Mouse (Mus musculus) hindbrain, embryonic 12.5 days (tissue): Measurements from ENCODE around the gene Adam22. TPM values are rescaled to one million over a fixed set of nuclear protein-coding genes. Genes with fewer than 3 reads are reported as not detected.
"Not testable (repeated sequence)": the region's sequence is repeated elsewhere in the genome, so short reads cannot be mapped to it uniquely, and the experiment has no call there.

Experiments used
- ATAC-seq: fragments of 200-750 bp; cut with Nextera tagmentation; 2 replicates; pipeline ENCODE4 v1.8.0; 2017; ENCODE audit warnings: moderate TSS enrichment; ENCODE audit not compliant: low FRiP score
- H3K27ac ChIP-seq: fragments of 300-500 bp; sonication (generic); 2 replicates; pipeline ENCODE4 v1.5.1; 2016; ENCODE audit warnings: mild to moderate bottlenecking
- H3K27me3 ChIP-seq: fragments of 300-500 bp; sonication (generic); 2 replicates; pipeline ENCODE4 v1.6.1; 2016; ENCODE audit warnings: mild to moderate bottlenecking
- H3K36me3 ChIP-seq: fragments of 300-500 bp; sonication (generic); 2 replicates; pipeline ENCODE4 v1.6.1; 2016; ENCODE audit warnings: mild to moderate bottlenecking
- H3K4me1 ChIP-seq: fragments of 300-500 bp; sonication (generic); 2 replicates; pipeline ENCODE4 v1.6.1; 2016
- H3K4me2 ChIP-seq: fragments of 300-500 bp; sonication (generic); replicated peaks from 2 replicates; pipeline ENCODE4 v1.6.1; 2016; ENCODE audit warnings: mild to moderate bottlenecking
- H3K4me3 ChIP-seq: fragments of 300-500 bp; sonication (generic); 2 replicates; pipeline ENCODE4 v1.5.1; 2016; ENCODE audit warnings: mild to moderate bottlenecking
- H3K9ac ChIP-seq: fragments of 300-500 bp; sonication (generic); 2 replicates; pipeline ENCODE4 v1.6.1; 2016; ENCODE audit warnings: mild to moderate bottlenecking, moderate library complexity
- H3K9me3 ChIP-seq: fragments of 300-500 bp; sonication (generic); replicated peaks from 2 replicates; pipeline ENCODE4 v1.6.1; 2016; ENCODE audit warnings: mild to moderate bottlenecking
- WGBS: fragments of 180-500 bp; shearing (Covaris S2); methylation state at CpG from one replicate; pipeline ENCODE4 v1.1.7; 2016; 5-methylcytosine and 5-hydroxymethylcytosine counted together
- polyA plus RNA-seq: library from polyadenylated mRNA; unstranded; fragments of >200 nt; fragmentation: Nextera tagmentation; extraction: Ambion mirVana; gene quantifications from 2 replicates; pipeline ENCODE4 v1.2.1, GENCODE M21; 2016

Gene Adam22
- polyA plus RNA-seq, 1 experiment from 2014 or later: 26.6 TPM

GRCm38 (mm10) chr5:8224321-8224705 is 143.6 kb downstream of the Adam22 start:
- H3K27me3 ChIP-seq: no peaks in the 10 kb centered on the region
- no peaks in the 10 kb centered on the region for H3K9me3 ChIP-seq
- WGBS: 70% methylated on average over 4 of the region's 4 CpGs
- H3K27ac ChIP-seq: 0 out of 2 replicates have a peak overlapping the region, but pooled peaks have one; percentile 23
- H3K4me1 ChIP-seq: no peaks in the 10 kb centered on the region
- no peak overlapping the region for H3K9ac ChIP-seq
- no peak overlapping the region for H3K4me3 ChIP-seq
- H3K36me3 ChIP-seq: no peaks in the 10 kb centered on the region
- H3K4me2 ChIP-seq: no peak overlapping the region
- ATAC-seq: 0 out of 2 replicates have a peak, but pooled peaks have one; percentile 38

DNA sequence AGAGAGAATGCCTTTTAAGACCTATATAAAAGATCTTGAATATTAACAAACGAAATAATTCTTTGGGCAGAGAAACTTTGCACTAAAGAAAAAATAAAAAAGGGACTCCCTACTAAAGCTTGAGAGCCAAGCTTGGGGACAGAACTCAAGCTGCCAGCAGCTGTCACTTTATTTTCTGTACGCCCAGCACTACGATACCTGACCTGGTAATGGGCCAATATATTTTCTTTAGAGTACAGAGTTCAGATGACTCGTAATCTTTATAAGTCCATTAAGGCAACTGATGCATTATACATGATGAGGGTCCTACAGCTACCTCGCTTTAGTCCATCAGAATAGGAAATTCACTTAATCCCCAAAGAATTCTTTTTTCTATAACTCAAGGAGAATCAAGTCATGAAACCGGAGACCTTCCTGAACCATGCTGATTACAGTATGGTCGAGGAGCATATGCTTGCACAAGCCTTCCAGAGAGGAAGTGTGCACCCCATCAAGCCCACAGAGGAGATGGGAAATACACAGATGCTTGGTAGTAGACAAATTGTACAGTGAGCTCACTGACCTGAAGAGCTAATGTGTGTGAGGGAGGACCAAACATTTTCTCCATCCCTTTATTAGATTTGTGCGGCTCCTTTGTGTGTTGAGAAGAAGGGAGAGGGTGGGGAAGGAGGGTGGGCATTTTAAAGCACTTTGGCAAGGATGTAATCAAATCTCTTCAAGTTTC is 144.2 kb downstream of the Adam22 start:
- Histone ChIP-seq H3K27me3 (no peaks in the 10 kb centered on the region), H3K4me3 (no peak overlapping the region), H3K9me3 (no peaks in the 10 kb centered on the region), H3K4me2 (no peak overlapping the region), H3K27ac (peak overlapping the region; percentile 4; the same call in 1 of the 2 replicates), H3K36me3 (no peaks in the 10 kb centered on the region), H3K4me1 (no peaks in the 10 kb centered on the region), H3K9ac (no peak overlapping the region)
- ATAC-seq: peak; percentile 48; the same call in 1 of the 2 replicates
- WGBS: 91% methylated on average over 8 of the region's 8 CpGs

- H3K36me3 ChIP-seq: no peaks in the 10 kb centered on the region
- no peak for ATAC-seq
- no peaks in the 10 kb centered on the region for H3K9me3 ChIP-seq
- no peak overlapping the region for H3K4me3 ChIP-seq
- H3K4me2 ChIP-seq: no peak overlapping the region
- no peaks in the 10 kb centered on the region for H3K27me3 ChIP-seq
- WGBS: 89% methylated on average over 5 of the region's 5 CpGs
- H3K27ac ChIP-seq: no peak overlapping the region
- no peak overlapping the region for H3K9ac ChIP-seq
- no peaks in the 10 kb centered on the region for H3K4me1 ChIP-seq
Measured at GRCm38 (mm10) chr5:8221630-8222029, 146.3 kb downstream of the Adam22 start.

GRCm38 (mm10) chr5:8215841-8216240 is 152.1 kb downstream of the Adam22 start:
- Histone ChIP-seq H3K9me3 (no peaks in the 10 kb centered on the region), H3K4me2 (no peak overlapping the region), H3K27ac (no peak overlapping the region), H3K9ac (no peak overlapping the region), H3K4me1 (no peaks in the 10 kb centered on the region), H3K36me3 (no peaks in the 10 kb centered on the region), H3K27me3 (no peaks in the 10 kb centered on the region), H3K4me3 (no peak overlapping the region)
- WGBS: 83% methylated on average over 1 of the region's 1 CpGs
- no peak for ATAC-seq

- H3K36me3 ChIP-seq, H3K9me3 ChIP-seq, H3K4me3 ChIP-seq, H3K27me3 ChIP-seq, H3K4me2 ChIP-seq, ATAC-seq, H3K4me1 ChIP-seq, H3K27ac ChIP-seq, H3K9ac ChIP-seq: not testable (repeated sequence)
- WGBS: 96% methylated on average over 1 of the region's 1 CpGs
Measured at GRCm38 (mm10) chr5:8184992-8185391, 183.0 kb downstream of the Adam22 start.

- no peaks in the 10 kb centered on the region for H3K36me3 ChIP-seq
- no peak overlapping the region for H3K9ac ChIP-seq
- no peak for ATAC-seq
- H3K4me3 ChIP-seq: no peak overlapping the region
- 72% methylated on average over 1 of the region's 1 CpGs for WGBS
- H3K4me2 ChIP-seq: no peak overlapping the region
- no peak overlapping the region for H3K27ac ChIP-seq
- no peaks in the 10 kb centered on the region for H3K4me1 ChIP-seq
- no peaks in the 10 kb centered on the region for H3K9me3 ChIP-seq
- no peaks in the 10 kb centered on the region for H3K27me3 ChIP-seq
Measured at GRCm38 (mm10) chr5:8180646-8181045, 187.3 kb downstream of the Adam22 start.

DNA sequence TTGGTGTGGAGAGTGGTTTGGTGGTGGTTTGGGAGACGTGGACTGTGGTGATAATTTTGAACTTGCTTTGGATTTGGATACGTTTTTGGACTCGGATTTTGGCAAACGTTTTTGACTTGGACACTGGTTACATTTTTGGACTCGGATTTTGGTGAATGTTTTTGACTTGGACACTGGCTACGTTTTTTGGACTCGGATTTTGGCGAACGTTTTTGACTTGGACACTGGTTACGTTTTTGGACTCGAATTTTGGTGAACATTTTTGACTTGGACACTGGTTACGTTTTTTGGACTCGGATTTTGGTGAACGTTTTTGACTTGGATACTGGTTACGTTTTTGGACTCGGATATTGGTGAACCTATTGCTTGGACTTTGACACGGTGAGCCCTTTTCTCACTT is 189.8 kb downstream of the Adam22 start:
- Histone ChIP-seq H3K27me3 (no peaks in the 10 kb centered on the region), H3K9me3 (no peaks in the 10 kb centered on the region), H3K4me1 (no peaks in the 10 kb centered on the region), H3K4me2 (no peak overlapping the region), H3K4me3 (no peak overlapping the region), H3K9ac (no peak overlapping the region), H3K27ac (no peak overlapping the region), H3K36me3 (no peaks in the 10 kb centered on the region)
- ATAC-seq: no peak
- WGBS: 94% methylated on average over 17 of the region's 17 CpGs

DNA sequence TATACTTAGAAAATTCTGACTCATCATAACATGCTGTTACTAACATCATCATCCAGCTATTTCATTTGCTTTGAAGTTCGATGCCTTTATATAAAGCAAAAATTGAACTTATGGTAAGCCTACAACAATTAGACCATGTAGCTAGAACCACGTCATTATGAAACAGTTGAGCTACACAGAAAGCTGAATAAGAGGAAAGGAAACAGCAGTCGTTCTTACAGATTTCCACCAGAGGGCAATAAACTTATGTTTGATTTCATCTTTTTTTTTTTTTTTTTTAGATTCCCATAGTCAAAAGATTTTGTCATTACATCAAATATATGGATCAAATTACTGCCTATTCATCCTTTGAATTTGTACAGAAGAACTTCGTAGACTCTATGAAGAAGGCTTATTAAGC is 203.2 kb downstream of the Adam22 start:
- no peaks in the 10 kb centered on the region for H3K9me3 ChIP-seq
- no peak overlapping the region for H3K4me3 ChIP-seq
- no peaks in the 10 kb centered on the region for H3K4me1 ChIP-seq
- no peak for ATAC-seq
- WGBS: 57% methylated on average over 4 of the region's 4 CpGs
- H3K27ac ChIP-seq: no peak overlapping the region
- H3K4me2 ChIP-seq: no peak overlapping the region
- no peak overlapping the region for H3K9ac ChIP-seq
- H3K36me3 ChIP-seq: no peaks in the 10 kb centered on the region
- H3K27me3 ChIP-seq: no peaks in the 10 kb centered on the region

DNA sequence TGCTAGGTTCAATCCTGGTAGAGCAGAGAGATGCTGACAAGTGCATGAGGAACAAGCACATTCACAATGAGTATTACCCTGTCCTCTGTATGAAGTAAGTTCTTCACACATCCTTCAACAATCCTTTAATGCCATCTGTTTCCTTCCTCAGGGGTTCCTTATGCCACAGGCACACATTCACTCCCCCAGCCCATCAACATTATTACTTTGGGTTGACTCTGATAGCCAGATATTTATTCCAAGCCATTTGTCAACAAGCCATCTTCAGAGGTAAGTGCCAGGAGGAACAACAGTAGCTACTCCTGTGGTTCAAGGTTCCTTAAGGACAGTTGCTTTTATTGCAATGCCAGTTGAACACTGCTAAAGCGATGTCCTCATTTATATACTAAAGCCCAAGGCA is 216.3 kb downstream of the Adam22 start:
- WGBS: 90% methylated on average over 1 of the region's 1 CpGs
- H3K27me3 ChIP-seq: no peaks in the 10 kb centered on the region

GRCm38 (mm10) chr5:8146146-8146545 is 221.8 kb downstream of the Adam22 start:
- Histone ChIP-seq H3K4me1 (no peaks in the 10 kb centered on the region), H3K4me3 (no peak overlapping the region), H3K27me3 (no peaks in the 10 kb centered on the region), H3K4me2 (no peak overlapping the region), H3K36me3 (no peaks in the 10 kb centered on the region), H3K9me3 (no peaks in the 10 kb centered on the region), H3K9ac (no peak overlapping the region), H3K27ac (no peak overlapping the region)
- WGBS: 96% methylated on average over 2 of the region's 2 CpGs
- no peak for ATAC-seq

More for the DNA sequence above, 216.3 kb downstream of the Adam22 start:
- no peak overlapping the region for H3K4me3 ChIP-seq
- no peaks in the 10 kb centered on the region for H3K9me3 ChIP-seq
- H3K4me2 ChIP-seq: no peak overlapping the region
- no peaks in the 10 kb centered on the region for H3K36me3 ChIP-seq
- no peak for ATAC-seq
- no peak overlapping the region for H3K27ac ChIP-seq
- H3K4me1 ChIP-seq: no peaks in the 10 kb centered on the region
- H3K9ac ChIP-seq: no peak overlapping the region

- 41% methylated on average over 5 of the region's 5 CpGs for WGBS
- no peak; the same call in 1 of the 2 replicates for ATAC-seq
- Histone ChIP-seq H3K9me3 (no peaks in the 10 kb centered on the region), H3K9ac (no peak overlapping the region), H3K36me3 (no peaks in the 10 kb centered on the region), H3K4me2 (no peak overlapping the region), H3K4me3 (no peak overlapping the region), H3K27ac (no peak overlapping the region), H3K4me1 (no peaks in the 10 kb centered on the region), H3K27me3 (no peaks in the 10 kb centered on the region)
Measured at GRCm38 (mm10) chr5:8145473-8145872, 222.5 kb downstream of the Adam22 start.

DNA sequence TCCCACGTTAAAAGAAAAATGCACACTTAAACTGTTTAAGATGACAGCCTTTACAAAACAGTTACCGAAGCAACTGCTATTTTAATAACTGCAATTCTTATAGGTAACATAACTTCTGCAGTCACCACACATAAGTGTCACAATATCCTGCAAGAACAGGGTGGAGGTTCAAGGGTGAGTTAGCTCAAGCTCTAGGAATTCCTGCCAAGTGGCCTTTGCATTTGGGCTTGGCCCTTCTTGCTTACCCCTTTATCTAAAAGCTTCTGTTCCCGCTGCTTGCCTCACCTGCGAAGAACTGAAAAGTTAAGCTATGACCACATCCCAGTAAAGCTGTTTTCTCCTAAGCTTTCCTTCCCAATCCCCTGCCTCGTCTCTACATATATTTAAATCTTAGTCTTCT is 235.4 kb downstream of the Adam22 start:
- 0 out of 2 replicates have a peak, but pooled peaks cover 5% of the 10 kb centered on the region for H3K36me3 ChIP-seq
- ATAC-seq: no peak
- no peaks in the 10 kb centered on the region for H3K9me3 ChIP-seq
- H3K9ac ChIP-seq: no peak overlapping the region
- no peaks in the 10 kb centered on the region for H3K27me3 ChIP-seq
- no peaks in the 10 kb centered on the region for H3K4me1 ChIP-seq
- no peak overlapping the region for H3K4me3 ChIP-seq
- H3K4me2 ChIP-seq: no peak overlapping the region
- 86% methylated on average over 5 of the region's 5 CpGs for WGBS
- no peak overlapping the region for H3K27ac ChIP-seq

DNA sequence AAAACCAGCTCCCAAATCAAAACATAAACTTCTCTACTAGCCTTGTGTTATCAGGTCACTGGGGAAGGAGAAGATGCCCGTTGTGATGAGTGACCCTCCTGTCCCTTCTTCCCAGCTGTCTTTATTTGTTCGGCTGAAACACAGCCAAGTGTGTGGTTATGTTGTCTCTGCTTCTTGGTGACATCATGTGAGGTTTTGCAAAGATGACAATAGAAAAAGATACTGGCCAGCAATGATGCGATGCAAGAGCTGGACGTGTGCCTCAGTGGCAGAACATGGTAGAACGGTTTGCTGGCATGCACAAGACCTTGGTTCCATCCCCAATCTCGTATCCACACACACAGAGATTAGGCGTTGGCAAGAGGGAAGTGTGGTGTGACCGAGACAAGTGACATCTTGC is 236.0 kb downstream of the Adam22 start:
- ATAC-seq: no peak
- Histone ChIP-seq H3K4me3 (no peak overlapping the region), H3K4me2 (no peak overlapping the region), H3K36me3 (peaks cover 10% of the 10 kb centered on the region; the same call in 1 of the 2 replicates), H3K9me3 (no peaks in the 10 kb centered on the region), H3K27me3 (no peaks in the 10 kb centered on the region), H3K4me1 (no peaks in the 10 kb centered on the region), H3K27ac (no peak overlapping the region), H3K9ac (no peak overlapping the region)
- 91% methylated on average over 8 of the region's 8 CpGs for WGBS
